Mouse (Mus musculus) Muller cell, postnatal 12 days (primary cell): ENCODE measurements around the gene Herc3.
"Not testable (repeated sequence)": the region's sequence is repeated elsewhere in the genome, so short reads cannot be mapped to it uniquely, and the experiment has no call there.

Source experiments
- DNase-seq: peaks from one replicate; pipeline ENCODE4 v3.0.0-alpha.2; 2015; ENCODE audit errors: inconsistent ontology term

Herc3 gene

DNA sequence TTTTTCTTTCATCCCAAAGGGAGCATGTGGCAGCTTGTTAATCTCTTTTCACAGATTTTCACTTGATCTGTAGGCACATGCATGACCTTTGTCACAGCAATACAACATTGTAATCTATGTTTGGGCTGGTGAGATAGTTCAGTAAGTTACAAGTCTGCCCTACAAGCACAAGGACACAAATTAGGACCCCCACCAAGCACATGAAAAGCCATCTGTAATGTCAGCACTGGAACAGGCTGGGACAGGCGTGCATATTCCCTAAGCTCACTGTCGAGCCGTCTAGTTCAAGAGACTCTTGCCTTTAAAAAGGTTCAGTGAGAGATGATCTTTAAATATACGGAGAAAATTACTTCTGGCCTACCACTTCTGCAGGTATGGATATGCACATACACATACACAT lies 28.3 kb downstream of the Herc3 start:
- no peak for DNase-seq

DNA sequence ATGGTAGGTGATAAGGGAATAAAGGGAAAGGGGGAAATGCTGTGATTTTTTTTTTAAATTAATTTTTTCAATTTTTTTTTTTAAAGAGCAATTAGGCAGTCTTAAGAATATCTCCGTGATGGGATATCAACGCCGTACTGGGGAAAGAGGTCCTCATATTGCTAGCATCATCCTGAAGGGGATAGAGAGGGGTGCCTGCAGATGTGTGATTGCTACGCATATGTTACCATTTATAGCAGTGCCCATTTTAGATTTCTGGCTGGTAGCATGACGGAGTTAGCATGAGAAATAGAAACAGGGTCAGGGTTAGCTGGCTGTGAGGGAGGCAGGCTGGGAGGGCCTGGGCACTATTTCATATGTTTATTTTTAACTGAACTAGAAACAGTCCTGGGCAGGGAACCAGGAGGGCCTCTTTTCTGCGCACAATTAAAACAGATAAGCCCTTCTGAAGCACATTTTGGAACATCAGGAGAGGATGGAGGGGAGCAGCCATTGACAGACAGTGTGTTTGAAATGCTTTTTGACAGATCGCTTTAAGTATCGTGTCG lies 31.3 kb downstream of the Herc3 start:
- DNase-seq, result no peak

DNA sequence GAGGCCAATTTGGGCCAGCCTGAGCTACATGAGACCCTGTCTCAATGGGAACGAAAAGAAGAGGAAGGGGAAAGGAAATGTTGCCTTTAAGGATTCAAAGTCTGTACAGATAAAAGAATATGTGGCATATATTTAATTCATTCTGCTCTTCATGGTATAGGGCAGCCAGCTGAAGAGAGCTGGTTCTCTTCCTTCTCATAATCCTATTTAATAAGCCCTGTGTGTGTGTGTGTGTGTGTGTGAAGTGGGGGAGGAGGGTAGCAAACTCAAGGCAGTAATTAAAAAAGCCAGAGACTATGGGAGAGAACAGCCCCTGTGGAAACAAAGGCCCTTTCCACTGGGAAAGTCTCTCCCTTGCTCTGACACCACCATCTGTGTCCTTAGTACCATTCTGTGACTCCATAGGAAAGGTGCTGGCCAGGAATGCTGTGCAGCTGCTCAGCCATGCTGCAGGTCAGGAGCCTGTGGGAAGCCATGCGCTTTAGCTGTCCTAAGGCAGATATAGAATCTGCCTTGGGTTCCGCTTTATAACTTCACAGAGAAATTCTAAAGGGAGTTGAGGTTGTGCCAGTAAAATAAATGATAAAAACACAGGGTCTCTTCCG lies 32.5 kb downstream of the Herc3 start:
- no peak for DNase-seq

DNA sequence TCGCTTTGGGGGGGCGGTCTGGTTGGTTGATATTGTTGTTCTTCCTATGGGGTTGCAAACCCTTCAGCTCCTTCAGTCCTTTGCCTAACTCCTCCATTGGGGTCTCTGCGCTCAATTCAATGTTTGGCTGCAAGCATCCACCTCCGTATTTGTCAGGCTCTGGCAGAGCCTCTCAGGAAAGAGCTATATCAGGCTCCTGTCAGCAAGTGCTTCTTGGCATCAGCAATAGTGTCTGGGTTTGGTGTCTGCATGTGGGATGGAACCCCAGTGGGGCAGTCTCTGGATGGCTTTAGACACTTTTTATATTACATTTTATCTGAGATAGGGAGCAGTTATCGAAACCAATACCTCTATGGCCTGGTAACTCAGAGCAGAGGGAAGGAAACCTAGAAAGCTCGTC lies 36.6 kb downstream of the Herc3 start:
- not testable (repeated sequence) for DNase-seq

DNA sequence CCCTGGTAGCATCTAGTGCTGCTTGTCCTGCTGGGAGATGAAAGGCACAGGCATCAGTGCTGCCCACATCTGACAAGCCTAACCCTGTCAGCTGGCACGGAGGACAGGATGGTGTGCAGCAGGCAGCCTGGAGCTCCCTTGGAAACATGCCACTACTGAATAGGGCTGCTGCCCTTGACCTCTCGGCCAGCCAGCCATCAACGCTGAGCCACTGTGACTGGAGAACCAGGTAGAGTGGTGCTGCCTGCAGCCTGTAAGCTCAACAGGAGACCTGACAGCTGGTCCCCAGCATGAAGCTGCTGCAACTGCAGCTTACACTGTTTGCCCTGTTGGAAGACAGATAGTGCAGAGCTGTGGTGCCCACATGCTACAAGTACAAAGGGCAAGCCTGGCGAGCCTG lies 48.3 kb downstream of the Herc3 start:
- no peak for DNase-seq

DNA sequence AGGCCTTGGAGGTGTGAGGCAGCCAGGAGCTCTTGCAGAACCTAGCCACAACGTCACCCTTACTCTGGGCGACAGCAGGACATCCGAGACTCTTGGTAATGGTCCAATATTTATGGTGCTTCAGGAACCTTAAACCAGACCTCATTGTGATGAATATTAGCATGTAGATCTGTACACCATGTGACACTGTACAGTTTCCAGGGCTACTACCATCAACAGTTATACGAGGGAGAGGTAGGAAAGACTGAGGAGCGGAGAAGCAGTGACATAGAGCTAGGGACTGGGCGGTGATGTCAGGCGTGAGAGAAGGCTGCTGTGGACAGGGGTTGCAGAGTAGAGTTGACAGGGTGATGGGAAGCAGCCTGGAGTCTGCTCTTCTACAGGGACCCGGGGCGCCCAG lies 48.7 kb downstream of the Herc3 start:
- no peak for DNase-seq

DNA sequence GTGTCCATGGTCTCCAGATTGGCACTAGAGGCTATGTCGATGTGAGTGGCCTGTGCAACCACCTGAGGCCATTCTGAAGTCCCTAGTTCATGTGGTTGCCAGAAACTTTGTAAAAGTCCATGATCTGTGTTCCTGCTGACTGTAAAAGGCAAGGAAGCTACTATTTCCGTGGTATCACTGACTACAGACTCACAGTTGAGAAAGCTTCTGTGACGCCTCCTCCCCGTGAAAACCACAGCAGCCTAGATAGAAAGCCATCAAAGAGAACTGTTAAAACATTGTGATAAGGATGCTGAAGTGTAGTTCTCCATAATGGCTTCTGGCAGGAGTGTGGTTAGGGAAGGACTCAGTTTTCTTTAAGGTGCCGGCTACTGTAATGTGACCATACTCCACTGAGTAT lies 49.6 kb downstream of the Herc3 start:
- DNase-seq, result no peak

DNA sequence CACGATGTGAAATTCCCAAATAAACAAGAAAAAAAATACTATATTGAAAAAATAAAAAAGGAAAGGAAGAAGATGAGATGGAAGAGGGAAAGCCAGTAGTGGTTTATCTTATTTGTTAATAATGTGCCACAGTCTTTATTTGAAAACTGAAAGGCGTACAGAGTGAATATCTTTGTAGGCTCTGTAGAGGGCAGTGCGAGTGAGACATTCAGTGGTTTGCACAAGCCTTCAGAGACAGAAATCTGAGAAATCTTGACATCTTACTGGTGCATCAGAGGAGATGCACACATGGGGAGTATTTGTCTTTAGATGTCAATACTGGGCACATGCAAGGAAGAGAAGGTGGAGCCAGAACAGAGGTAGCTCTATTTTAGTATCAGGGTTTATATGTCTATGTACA lies 50.1 kb downstream of the Herc3 start:
- DNase-seq, result no peak

DNA sequence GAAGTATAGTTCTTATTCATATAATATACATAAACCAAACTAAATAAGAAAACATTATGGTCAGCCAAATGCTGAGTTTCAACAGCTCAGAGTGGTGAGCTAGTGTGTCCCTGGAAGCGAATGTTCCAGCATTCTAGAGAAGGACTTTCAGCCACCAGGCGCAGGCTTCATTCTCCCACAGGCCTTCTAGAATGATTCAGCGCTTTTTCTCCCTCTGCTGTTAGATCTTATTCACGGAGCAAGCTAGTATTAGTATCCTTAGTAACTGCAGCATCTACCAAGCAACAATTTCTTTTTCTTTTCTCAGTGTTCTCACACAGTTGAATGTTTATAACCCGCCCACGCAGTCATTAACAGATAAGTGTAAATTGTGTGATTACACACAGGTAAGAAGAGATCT lies 51.0 kb downstream of the Herc3 start:
- no peak for DNase-seq

DNA sequence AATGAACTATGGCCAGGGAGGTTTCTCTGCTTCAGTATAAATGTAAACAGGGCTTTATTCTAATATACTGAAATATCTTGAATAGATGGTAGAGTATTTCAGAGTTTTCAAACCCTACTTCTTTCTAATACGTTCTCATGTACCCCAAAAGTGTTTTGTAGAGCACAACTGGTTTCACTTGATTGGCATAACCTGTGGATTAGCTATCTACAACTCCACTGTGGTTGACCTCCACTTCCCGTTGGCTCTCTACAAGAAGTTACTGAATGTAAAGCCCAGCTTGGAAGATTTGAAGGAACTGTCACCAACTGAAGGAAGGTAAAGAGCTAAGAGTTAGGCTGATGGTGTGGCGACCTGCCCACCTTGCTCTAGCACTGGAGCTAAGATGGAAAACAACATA lies 58.7 kb downstream of the Herc3 start:
- no peak for DNase-seq

DNA sequence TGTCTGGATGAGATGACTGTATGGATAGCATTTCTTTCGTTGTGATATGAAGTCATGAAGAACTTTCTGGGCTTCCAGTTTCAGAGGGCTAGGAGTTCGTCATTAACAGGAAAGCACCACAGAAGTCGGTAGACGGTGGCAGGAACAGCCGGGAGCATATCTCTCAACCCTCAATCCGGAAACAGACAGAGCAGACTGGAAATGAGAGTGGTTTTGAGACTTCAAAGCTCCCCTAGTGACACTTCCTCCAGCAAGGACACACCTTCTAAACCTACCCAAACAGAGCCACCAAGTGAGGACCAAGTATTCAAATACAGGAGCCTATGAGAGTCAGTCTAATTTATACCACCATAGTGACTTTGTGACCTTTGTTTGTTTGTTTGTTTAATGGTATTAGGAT lies 62.0 kb downstream of the Herc3 start:
- no peak for DNase-seq

DNA sequence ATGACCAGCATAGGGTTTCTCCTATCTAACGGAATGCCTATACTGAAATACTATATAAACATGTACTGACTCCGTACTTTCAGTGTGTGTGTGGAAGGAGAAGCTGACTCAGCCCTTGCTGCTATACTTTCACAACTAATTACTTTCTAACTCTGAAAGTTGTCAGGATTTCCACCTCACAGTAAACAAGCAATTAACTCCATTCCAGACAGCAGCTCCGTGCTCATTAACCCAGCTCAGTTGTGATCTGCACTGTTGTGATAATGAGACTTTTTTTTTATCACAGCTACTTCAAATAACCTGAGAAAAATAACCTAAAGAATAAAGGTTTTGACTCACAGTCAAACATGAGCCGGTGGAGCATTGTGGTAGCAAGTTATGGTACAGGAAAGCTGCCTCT lies 63.7 kb downstream of the Herc3 start:
- no peak for DNase-seq

DNA sequence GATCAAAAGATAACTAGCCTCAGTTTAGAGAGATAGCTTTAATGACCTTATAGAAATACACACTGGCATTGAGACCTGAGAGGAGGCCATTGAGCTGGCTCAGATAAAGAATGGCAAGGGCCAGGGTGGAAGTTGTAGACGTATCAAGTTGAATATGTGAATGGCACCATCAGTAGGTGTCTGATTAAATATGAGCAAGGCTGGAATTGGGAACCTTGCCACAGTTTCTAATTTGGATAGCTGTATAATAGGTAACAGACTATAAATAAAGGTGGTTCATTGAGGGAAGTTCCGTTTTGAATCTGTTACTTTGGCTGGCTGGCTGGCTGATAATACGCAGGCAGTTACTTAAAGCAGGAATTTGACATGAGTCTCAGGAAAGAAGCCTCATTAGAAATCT lies 65.4 kb downstream of the Herc3 start:
- DNase-seq, result no peak

DNA sequence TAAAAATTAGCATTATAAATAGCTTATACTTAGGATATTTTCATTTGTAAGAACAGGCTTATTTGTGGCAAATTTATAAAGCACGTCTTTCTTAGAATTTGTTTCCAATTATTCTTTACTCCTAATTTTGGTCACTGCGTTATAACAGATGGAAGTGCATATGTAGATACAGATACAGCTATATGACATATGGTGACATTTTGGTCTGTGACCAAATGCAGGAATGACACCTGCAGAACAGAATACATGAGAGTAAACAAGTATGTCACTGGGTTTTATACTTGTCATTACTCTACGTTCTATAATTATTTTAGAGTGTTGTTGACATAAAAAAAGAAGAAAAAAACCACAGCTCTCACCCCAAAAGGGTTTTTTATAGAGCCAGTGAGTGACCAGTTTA lies 67.8 kb downstream of the Herc3 start:
- DNase-seq, result no peak

DNA sequence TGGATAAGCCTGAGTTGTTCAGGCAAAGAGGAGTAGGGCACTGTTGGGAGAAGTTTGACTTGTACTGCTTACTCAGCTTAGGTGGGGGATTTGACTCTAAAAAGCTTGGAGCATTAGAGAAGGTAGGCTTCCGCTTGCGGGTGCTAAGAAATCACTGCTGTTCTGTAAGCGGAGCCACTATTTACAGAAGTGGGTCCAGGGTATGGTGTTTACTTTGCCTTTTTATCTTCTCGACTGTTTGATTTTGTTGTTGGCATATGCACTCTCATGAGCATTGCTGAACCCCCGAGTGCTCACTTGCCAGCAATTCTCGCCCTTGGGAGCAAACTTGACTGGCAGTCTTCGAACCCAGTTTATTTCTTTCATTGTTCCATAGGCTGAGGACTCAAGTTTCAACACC lies 69.3 kb downstream of the Herc3 start:
- no peak for DNase-seq

DNA sequence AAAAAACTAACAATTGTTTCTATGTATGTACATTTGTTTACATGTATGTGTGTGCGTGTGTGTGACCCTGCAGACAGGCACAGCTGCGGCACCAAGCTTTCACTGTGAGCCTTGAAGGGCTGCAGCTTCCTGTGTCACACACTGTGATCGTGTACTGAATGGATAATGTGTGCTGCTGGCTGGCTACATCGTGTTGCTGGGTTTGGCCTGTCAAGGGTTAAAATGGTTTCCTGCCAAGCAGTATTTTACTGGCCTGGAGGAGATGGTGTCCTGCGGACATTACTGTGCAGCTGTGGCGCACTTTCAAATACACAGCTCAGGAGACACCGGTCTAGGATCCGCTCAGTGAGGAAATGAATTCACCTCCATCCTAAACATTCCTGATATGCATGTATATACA lies 71.9 kb downstream of the Herc3 start:
- DNase-seq, result no peak

DNA sequence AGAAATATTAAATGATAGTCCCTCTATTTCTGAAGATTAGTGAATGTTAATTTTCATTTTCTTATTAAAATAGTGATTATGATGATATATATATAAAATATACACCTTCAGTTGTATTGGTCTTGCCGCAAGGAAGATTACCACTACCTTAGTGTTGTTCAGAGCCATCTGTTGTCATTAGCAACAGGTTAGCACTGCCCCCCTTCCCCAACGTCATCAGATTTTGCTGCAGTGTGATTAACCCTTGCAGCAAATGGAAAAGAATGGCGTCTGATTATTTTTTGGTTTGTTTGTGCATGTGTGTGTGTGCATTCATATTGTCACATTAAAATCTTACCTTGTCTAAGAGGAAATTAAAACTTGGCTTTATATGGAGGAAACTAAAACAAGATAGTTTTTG lies 73.3 kb downstream of the Herc3 start:
- no peak for DNase-seq

DNA sequence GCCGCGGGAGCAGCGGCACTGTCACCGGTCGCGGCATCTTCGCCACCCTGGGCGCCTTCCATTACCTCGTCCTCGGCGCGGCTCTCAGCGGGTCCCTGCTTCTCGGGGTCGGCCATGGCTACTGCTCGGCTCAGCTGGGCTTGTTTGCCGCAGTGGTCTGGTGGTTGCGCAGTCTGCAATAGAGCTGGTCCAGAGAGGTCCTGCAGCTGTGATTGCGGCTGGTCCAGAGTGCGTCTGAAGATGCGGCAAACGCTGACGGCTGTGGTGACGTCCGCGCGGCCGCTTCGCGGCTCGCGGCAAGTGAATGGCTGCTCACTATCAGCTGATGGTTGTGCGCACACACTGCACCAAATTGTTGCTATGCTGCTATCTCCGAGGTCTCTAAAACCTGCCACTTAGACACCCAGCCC lies 75.6 kb downstream of the Herc3 start, which contains the start of gene Nap1l5:
Gene Nap1l5, minus strand, starts transcription at position 225 of the 410 bp plus-strand sequence.
- peak; percentile 33 for DNase-seq

DNA sequence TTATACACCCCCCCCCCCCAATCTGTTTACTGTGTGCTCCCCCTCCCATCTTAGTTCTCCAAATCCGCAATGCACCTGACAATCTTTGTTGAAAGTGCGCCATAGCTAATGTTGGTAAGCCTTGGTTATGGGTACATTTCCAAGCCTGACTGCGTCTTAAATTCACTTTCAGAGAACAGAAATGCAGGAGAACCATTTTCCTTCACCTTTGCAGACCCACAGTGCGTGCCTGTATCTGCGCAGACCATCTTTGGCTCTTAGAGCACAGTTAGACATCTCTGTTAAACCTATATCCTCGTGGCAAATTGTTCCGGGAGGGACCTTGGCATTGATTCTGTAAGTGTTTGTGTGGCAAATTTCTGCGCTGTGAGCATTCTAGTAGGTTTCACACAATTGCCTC lies 76.1 kb downstream of the Herc3 start:
- no peak for DNase-seq

DNA sequence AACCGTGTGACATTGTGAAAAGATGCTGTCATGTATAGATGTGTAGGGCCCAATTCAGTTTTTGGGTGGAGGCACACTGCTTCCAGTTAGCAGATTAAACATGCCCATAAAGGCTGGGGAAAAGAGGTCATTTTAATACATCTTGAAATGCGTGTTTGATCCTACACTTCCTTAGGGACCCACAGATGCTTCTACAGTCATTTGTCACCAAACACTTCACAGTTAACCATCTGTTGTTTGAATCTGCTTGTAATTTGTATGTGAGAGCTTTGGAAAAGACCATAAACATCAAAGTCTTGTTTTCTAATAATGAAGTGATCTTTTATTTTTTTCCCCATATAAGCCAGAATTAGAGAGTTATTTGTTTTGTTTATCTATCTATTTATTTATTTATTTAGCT lies 76.5 kb downstream of the Herc3 start:
- DNase-seq, result no peak

DNA sequence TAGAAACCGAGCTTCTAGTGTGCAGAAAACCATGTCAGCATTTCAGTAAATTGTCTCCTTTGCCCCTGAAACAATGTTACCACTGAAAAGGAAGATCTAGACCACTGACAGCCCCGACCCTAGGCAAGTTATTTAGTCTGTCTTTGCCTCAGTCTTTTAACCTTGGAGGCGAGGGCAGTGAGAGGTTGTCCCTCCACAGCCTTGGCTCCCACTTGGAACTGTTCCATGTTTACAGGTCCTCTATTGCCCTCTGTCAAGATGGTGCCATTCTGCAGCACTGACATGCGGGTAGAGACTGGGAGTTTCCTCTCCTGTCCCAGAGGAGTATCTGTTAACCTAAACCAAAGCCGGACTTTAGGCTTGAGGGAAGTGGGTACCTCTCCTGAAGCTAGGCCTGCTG lies 81.6 kb downstream of the Herc3 start:
- no peak for DNase-seq

DNA sequence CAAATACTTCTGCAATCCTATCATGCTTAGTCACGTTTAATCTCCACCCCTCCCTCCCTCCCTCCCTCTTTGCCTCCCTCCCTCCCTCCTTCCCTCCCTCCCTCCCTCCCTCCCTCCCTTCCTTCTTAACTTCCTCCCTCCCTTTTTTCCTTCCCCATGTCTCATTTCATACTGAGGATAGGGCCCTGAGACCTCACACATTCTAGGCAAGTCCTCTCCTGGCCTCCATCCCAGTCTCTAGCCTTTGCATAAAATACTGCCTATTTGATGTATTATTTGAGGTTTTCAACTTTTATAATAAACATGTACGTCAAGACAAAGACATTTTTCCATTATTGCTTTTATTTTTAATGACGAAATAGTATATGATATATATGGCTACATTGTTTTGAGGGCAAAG lies 82.3 kb downstream of the Herc3 start:
- no peak for DNase-seq

DNA sequence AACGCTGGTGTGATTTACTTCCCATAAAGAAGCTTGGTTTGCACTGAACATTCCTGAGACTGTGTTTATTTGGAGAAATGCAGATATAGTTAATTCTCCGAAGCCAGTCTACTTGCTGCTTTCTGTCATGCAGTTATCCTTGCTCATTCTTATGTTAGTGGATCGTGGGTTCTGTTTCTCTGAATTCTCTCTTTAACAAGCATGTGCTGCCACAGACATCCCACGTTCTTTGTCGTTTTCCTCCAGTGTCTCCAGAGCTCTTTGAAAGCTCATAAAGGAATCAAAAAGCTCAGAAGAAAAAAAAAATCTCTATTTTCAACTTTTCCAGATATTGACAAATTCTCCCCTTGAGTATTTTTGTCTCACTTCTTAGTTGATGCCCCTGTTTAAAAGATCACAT lies 82.7 kb downstream of the Herc3 start:
- DNase-seq, result no peak

DNA sequence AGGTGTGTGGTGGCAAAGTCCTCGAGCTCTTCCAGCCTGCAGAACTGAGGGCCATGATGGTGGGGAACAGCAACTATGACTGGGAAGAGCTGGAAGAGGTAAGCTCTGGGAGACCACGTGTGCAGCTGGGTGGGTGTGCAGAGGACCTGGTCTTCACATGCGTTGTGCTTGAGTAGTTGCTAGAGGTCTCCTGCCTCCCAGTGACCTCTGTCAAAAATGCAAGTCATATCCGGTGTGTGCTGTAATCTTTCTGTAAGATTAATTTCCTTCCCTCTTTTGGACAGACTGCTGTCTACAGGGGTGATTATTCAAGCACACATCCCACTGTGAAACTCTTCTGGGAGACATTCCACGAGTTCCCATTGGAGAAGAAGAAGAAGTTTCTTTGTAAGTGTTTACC lies 85.2 kb downstream of the Herc3 start:
- no peak for DNase-seq
